1 mouse cellular context compared by ENCODE assay signal in the genomic region with DNA sequence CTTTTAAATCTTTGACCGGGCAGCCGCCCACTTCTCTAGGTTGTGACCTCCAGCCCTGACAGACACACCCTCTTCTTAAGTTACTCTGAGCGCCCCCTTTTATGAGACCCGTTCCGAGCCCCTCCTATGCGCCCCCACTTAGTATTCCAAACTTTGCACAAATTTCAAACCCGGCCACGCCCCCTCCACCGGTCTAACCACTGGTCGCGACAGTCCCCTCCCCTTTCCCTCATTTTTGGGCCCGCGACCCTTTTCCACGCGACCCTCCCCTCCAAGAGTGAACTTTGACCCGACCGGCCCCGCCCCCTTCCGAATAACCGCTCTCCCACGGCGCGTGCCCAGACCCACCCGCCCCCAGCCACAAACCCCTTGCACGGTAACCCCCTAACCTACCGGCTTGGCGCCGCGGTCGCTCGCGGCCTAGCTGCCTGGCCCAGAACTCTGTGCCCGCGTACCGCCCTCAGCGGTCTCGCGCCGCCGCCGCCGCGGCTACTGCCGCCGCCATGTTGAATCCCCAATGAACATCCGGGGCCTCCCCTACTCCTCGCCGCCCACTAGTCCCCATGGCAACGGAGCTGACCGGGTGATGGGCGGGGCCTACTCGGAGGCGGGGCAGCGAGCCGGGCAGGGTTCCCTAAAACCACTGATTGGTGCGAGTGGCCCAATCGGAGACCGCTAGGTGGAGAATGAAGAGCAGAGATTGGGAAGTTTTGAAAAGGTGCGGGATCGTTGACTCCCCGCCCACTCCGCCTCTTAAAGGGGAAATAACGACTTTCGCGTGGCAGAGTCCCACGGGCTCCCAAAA.
TF ChIP-seq lines count a peak whose summit lies in the region.

Samd4b (minus strand) TSS at position 503 of the 805 bp plus-strand sequence.
Pak4 (minus strand) TSS at position 544 of the 805 bp plus-strand sequence.

TF ChIP-seq in CH12.LX, 34 proteins besides CTCF, POLR2A, EP300 and RAD21:
- TF ChIP-seq MAZ (IDR thresholded peaks at IDR 0.05; ENCODE audit: low read depth, low read length) (no peak), POLR2AphosphoS2 (IDR thresholded peaks at IDR 0.05; ENCODE audit: low read depth, low read length) (no peak), KAT2A (IDR thresholded peaks at IDR 0.05; ENCODE audit: insufficient replicate concordance, low read length) (no peak), CHD1 (IDR thresholded peaks at IDR 0.05; ENCODE audit: low read depth, low read length) (no peak), BHLHE40 (IDR thresholded peaks at IDR 0.05; ENCODE audit: low read depth, low read length) (no peak), SMC3 (IDR thresholded peaks at IDR 0.05; ENCODE audit: low read depth, low read length) (no peak), MXI1 (IDR thresholded peaks at IDR 0.05; ENCODE audit: low read depth, low read length) (peak; percentile 95), HCFC1 (IDR thresholded peaks at IDR 0.05; ENCODE audit: low read depth, low read length) (peak; percentile 59), USF2 (conservative IDR thresholded peaks at IDR 0.05; ENCODE audit: low read depth, low read length) (no peak), JUN (IDR thresholded peaks at IDR 0.05; ENCODE audit: insufficient read depth, low read depth, low read length) (no peak), ZMIZ1 (IDR thresholded peaks at IDR 0.05; ENCODE audit: low read depth, low read length) (no peak; the same call in 1 of the 2 replicates), RCOR1 (conservative IDR thresholded peaks at IDR 0.05; ENCODE audit: low read depth, low read length) (no peak), GABPA (IDR thresholded peaks at IDR 0.05; ENCODE audit: insufficient replicate concordance, low read depth, low read length) (no peak), MYC (IDR thresholded peaks at IDR 0.05; ENCODE audit: low read depth, low read length) (no peak), MEF2A (IDR thresholded peaks at IDR 0.05; ENCODE audit: borderline replicate concordance, low read depth, low read length) (no peak), MAX (IDR thresholded peaks at IDR 0.05; ENCODE audit: low read length) (peak; percentile 74; the same call in 1 of the 2 replicates), USF1 (IDR thresholded peaks at IDR 0.05; ENCODE audit: low read depth, low read length) (no peak), CHD2 (IDR thresholded peaks at IDR 0.05; ENCODE audit: low read length) (peak; percentile 56; the same call in 1 of the 2 replicates), ELF1 (IDR thresholded peaks at IDR 0.05; ENCODE audit: low read depth, low read length) (peak; percentile 70), PAX5 (IDR thresholded peaks at IDR 0.05; ENCODE audit: low read length) (no peak), TCF12 (IDR thresholded peaks at IDR 0.05; ENCODE audit: low read depth, low read length) (peak; percentile 86), ZC3H11A (IDR thresholded peaks at IDR 0.05; ENCODE audit: low read depth, low read length) (no peak), NRF1 (IDR thresholded peaks at IDR 0.05; ENCODE audit: low read depth, low read length) (peak; percentile 52; the same call in 1 of the 2 replicates), SIN3A (IDR thresholded peaks at IDR 0.05; ENCODE audit: low read length) (peak; percentile 96), TBP (conservative IDR thresholded peaks at IDR 0.05; ENCODE audit: low read depth, low read length) (peak; percentile 62; the same call in 1 of the 2 replicates), E2F4 (IDR thresholded peaks at IDR 0.05; ENCODE audit: insufficient replicate concordance, low read depth, low read length) (0 out of 2 replicates have a peak, but pooled peaks have one; percentile 71), NELFE (IDR thresholded peaks at IDR 0.05; ENCODE audit: low read depth, low read length) (peak; percentile 86), ETS1 (conservative IDR thresholded peaks at IDR 0.05; ENCODE audit: low read depth, low read length) (no peak), UBTF (IDR thresholded peaks at IDR 0.05; ENCODE audit: low read depth, low read length) (no peak)
